Mouse (Mus musculus) neutrophil, adult 5-6 weeks (primary cell): Measurements from ENCODE around the gene Ppp1r1a. TPM values are rescaled to one million over a fixed set of nuclear protein-coding genes. Genes with fewer than 3 reads are reported as not detected.
A peak's percentile ranks its signal among the peaks of the same experiment; 100 is the strongest.

Experiments
- ATAC-seq: fragments of 151-379, 151-347 bp; 2 replicates; pipeline ENCODE4 v1.8.0; 2017; ENCODE audit warnings: mild to moderate bottlenecking, moderate TSS enrichment; ENCODE audit not compliant: insufficient number of reproducible peaks, poor library complexity, low FRiP score, severe bottlenecking; ENCODE audit errors: extremely low read depth
- total RNA-seq: library from RNA; stranded (forward); fragments of 200-1000 nt; gene quantifications from 2 replicates; pipeline ENCODE4 v1.2.3, GENCODE M21; 2017

Ppp1r1a gene
- total RNA-seq, 1 experiment from 2014 or later: not detected

DNA sequence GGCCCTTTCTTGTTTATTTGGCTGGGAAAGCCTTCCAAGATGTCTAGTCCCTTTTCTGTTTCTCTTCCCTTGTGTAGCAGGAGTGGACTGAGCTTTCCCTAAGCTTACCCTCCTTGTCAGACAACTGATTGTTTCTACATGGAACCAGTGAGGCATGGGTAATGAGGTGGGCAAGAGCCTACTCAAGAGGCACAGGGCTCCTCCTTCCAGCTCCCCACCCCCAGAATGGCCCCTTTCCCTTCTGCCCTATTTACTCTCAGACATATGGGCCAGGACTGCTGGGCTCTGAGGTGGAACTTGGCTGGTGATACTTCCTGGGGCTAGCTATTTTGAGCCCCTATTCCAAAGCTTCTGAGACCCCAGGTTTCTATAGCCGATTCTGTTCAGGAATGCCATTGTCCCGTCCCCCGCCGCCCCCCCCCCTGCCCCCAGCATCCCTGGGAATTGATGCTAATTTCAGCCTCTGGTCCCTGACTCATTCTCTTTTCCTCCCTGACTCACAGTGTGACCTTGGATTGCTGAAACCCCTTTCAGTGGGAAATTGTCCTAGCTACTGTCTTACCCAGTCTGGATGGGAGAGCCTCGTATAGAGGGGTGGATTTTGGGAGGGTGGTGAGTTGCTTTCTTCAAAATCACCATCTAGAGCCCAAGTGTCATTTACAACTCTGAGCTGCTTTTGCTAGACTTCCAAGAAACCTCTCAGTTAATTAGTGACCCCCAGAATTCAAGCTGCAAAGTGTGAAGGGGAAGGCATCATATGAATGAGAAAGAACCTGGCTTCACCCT lies 19.0 kb downstream of the Ppp1r1a start:
- ATAC-seq: no peak

DNA sequence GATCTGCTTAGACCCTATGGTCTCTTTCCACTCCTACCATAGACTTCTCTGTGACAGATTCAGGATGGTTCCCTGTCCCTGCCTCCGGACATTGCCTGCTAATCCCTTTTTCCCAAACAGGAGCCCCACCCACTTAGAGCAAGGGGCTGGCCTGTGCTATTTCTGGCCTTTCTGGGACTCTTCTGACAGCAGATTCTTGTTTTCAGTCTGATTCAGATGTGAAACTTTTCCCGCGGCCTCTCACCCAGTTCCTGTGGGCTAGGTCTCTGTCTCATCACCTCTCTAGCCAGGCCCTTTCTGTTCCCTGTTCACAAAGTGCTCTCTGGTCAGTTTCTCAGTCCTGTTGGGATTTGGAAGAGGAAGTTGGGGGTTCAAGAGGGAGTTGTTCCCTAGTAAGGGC lies 22.9 kb downstream of the Ppp1r1a start:
- no peak for ATAC-seq

DNA sequence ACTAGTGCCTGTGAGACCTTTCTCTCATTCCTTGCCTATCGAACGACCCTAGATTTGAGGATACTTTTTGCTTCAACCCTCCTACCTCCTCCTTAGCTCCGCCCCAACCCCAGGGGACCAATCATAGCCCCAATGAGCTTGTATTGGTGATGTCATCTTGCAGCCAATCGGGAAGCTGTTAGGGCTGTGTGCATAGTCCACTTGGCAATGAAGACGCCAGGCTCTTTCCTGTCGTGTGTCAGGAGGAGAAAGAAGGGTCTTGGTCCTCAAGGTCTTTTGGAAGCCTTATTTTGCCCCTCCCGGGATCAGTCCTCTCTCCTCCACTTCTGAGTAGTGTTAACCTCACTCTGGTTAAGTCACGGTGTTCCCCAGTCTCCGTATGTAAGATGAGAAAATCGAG lies 23.7 kb downstream of the Ppp1r1a start:
- 0 out of 2 replicates have a peak, but pooled peaks have one; percentile 26 for ATAC-seq

DNA sequence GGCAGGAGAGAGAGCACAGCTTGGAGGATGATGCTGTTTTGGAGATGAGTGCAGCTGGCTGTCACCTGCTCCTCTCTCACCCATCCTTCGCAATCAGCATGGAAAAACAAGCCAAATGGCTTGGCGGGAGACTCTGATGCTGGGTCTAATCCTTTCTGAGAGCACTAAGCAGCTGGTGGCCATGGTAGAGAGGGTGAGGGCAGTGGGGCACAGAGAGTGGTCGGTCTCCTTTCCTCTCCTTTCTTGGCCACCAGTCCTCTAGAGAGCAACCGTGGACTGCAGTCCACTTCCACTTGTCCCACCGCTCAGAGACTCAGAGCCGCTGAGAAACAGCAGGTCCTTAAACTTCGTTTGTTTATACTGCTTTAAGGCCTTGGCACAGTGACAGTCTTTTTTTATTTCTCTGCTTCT lies 24.2 kb downstream of the Ppp1r1a start:
- no peak for ATAC-seq

DNA sequence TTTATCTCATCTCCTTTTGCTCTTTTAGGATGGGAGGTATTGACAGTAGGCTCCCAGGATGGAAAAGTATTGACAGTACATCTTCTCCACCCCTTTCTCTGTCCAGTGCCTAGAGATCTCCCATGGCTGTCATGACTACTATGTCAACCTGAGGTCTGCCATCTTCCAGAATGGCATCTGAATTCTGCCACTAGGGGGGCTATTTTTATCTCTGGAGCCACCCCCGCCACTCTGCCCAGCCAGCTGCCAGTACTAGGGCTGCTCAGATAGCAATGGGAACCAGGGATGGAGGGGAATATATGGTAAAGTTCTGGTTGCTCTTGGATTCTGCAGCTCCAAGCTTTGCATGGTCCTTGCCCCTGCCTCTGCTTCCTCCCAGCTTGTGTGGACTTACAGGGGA lies 26.2 kb downstream of the Ppp1r1a start:
- ATAC-seq: no peak

DNA sequence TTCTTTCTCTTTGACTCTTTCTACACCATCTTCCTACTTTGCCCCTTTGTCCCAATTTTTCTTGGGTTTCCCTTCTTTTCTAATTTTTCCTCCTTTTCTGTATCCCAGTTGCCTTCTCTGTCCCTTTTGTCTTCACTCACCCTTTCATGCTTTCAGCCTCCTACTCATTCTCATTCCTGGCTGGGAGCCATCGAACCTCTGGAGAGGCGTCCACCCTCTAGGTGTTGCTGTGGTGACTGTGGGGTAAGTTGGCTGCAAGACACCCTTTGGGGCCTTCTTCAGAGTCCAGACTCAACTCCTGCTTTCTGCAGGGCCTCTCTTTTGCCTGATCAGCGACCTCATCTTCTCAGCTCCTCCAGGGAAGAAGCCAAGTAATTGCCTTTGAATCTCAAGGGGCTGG lies 28.5 kb downstream of the Ppp1r1a start:
- ATAC-seq: no peak

DNA sequence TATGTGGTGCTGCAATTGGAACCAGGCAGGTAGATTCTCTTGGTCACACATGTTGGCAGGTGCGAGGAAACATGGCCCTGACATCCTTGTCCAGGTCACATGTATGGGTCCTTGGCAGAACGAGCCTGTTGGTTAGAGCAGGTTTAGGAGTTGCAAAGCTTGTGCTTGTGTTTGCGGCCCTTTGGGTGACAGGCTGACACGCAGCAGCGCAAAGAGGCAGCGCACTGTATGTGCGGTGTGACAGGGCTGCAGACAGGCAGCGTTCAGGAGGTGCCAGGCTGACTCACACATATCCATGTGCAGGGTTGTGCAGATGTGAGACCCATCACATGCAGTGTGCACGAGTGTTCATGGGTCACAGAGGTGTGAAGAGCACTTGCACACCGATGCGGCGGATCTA lies 34.1 kb downstream of the Ppp1r1a start:
- no peak for ATAC-seq

DNA sequence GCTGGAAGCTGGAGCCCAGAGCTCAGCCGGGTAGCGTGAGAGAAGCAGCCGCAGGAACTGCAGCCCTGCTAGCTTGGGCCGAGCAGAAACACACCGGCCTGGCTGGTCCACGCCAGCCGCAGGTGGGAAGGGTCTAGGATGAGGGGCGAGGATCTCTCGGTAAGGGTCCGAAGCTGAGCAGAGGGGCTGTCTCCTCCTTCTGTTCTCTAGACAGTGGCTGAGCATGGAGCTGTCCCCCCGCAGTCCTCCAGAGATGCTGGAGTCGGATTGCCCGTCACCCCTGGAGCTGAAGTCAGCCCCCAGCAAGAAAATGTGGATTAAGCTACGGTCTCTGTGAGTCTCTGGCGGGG lies 34.6 kb downstream of the Ppp1r1a start:
- no peak for ATAC-seq

DNA sequence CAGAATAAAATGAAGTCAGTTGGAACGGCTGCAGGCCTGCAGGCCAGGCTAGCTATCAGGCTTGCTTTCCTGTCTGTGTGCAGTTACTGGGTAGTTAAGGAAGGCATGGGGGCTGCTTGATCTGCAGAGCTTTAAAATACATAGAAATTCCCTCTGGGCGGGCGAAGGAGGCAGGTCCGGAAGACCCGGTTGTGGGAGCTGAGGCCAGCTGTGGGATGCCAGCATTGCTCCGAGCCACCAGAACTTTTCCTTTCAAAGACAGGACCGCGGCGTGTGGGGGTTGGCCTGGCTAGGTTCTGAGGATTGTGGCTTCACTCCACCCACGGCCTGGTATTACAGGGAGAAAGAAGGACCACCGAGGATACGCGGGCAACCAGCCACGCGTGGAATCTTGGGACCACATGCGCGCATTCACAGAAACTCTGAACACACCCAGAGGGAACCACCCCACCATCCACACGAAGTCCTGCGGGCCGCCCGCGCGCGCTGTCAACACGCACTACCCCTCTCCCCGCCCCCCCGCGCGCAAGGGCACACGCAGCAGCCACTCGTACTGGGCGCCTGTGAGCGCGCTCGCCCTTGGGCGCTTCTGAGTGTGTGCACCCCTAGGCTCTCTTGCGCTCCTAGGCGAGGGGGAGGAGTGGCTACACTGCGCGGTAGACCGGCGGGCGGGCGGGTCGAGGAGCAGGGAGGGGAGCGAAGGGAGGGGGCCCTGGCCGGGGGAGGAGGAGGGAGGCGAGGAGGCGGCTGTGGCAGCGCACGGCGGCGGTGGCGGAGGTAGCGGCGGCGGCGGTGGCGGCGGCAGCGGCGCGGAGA lies 35.2 kb downstream of the Ppp1r1a start, which contains the start of gene Pde1b:
Pde1b (plus strand) TSS at position 600 of the 816 bp plus-strand sequence.
- peak; percentile 47; the same call in 1 of the 2 replicates for ATAC-seq

DNA sequence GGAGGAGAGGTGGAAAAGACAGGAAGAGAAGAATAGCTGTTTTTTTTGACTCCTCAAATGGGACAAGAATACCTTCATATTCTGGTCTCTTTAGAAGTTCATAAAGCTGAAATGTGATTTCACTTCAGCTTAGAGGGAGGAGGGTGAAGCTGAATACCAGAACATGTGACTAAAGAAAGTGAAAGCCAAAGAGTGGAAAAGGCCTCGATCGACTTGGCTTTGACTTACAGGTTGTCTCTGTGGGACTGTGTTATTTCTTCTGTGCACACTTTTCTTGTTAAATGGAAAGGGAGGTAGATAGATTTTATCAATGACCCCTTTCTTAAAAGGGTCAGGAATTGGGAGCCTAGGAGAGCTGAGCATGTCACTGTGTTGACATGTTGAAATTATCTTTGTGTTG lies 36.6 kb downstream of the Ppp1r1a start:
- no peak for ATAC-seq

DNA sequence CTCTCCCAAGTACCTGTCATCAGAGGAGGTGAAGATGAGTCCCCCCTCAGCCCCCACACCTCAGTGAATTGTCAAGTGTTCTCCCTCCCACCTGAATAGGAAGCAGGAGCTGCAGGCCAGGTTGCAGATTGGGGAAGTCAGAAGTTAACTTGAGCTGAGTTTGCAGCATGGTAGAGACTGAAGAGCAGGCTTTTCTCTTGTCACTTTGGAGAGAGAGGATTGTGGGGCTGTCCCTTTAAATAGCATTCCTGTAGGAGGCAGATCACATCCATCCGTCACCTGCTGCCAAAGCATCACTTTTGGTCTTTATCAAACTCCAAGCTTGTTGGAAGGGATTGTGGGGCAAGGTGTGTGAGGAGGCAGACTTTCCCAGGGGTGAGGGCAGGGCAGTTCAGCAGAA lies 37.1 kb downstream of the Ppp1r1a start:
- no peak for ATAC-seq

DNA sequence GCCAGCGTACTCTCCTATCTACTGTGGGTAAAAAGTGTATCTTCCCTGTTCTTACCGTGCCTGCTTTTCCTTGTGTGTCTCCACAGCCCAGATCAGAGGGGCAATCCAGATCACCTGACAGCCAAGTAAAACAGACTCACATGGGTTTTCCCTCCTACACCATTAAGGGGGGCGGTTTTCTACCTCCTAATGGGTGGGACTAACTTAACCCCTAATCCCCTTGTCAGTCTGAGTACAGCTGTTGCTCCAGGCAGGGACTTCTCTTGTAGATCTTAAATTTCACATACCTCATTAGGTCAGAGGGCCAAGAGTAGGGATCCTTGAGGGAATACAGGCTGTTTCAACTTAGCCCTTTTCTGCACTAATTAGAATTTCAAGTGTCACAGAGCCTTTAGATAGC lies 39.6 kb downstream of the Ppp1r1a start:
- no peak for ATAC-seq

DNA sequence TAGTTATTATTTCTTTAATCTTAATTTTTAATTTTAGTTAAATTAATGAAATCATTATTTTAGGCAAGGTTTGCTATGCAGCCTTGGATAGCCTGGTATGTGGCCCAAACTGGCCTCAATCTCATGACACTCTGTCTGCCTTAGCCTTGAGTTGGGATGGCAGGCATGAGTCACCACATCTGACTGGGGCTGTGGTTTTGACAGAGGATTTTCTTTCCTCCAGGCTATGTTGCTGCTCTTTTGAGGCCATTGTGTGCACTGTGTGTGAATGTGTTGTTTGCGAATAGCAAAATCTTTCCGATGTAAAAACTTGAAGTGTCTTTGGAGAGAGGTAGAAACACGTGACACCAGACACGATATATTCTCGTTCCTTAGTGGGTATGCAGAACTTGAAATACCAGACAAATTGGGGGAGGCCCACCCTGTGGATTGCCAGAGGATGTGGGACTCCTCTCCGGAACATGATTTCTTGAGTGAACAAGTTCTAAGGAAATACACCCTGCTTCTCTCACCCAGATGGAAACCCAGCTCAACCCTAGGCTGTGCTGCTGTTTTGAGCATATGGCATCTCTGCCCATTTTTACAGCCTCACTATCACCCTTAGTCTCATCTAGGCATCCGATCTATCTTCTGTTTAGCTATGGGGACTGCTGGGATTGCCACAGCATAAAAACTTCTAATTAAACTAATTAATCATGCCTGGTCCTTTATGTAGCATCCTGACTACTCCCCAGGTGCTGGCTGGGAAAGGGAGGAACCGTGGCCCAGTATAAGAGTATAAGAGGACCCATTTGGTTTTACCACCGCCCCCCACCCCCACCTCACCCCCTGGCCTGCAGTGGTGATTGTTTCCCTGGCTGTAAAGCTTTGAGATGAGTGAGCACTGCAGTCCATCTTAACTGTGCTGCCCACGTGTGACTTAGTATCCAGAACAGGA lies 41.3 kb downstream of the Ppp1r1a start:
- ATAC-seq: no peak

DNA sequence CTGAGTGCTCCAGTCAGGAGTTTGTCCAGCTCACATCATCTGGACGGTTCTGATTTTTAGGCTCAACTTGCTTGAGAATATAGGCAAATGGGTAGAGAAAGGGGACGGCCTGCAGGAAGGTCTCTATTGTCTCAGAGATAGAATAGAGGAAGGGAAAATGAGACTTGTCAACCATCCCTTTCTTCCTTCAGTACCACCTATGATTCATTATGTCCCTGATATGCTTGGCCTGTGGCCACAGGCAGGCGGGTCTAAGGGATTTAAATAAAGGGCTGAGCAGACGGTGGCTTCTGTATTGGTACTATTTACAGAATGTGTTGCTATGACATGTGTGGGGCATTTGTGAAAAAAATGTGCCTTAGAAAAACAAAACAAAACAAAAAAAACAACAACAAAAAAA lies 49.5 kb downstream of the Ppp1r1a start:
- no peak for ATAC-seq

DNA sequence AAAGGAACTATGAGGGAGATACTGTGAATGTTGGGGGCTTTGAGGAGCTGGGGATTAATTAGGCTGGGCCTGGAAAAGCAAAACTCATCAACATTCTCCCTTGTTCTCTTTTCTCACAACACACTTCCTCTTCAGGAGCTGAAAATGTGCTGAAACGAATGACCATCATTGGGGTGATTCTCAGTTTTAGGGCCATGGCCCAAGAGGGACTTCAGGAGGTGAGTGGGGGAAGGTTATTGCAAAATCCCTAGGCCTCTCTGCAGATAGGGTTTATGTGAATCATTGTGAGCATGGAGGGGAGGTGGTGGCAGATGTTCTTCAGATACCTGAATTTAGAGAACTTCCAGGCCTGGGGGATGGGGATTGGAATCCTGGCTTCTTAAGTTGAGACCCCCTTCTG lies 51.1 kb downstream of the Ppp1r1a start:
- no peak for ATAC-seq

DNA sequence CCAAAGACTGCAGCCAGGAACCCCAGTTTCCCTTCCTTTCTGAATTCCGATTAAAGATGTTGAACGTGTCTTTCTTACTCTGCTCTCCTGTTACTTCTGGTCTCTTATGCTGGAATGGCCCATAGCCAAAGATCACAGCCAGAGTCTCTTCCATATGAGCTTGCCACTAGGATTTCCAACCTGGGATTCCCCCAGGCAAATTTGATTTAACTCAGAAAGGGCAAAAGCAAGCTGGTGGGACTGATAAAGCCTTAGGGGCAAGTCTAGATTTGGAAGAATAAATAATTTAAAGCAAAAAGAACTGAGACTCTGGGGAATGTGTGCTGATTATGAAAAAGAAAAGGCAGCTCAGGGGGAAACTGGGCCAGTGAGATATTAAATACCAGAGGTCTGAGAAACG lies 52.7 kb downstream of the Ppp1r1a start:
- no peak for ATAC-seq

DNA sequence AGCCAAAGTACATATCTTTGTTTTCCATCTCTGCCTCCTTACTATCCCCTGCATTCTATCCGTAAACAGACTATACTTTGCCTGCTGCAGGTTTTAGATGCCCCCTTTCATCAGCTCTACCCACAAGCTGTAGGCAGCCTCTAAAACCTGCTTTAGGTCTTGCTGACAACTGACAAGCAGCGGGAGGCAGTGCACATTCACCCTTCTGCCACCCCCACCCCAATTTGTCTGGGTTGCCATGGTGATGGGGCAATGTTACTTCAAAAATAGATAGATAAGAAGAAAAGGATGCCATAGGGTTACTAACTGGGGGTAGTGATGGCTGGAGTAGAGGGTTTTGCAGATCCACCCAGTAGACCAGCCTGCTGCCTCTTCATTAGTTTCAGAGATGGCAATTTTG lies 53.3 kb downstream of the Ppp1r1a start:
- ATAC-seq: no peak

DNA sequence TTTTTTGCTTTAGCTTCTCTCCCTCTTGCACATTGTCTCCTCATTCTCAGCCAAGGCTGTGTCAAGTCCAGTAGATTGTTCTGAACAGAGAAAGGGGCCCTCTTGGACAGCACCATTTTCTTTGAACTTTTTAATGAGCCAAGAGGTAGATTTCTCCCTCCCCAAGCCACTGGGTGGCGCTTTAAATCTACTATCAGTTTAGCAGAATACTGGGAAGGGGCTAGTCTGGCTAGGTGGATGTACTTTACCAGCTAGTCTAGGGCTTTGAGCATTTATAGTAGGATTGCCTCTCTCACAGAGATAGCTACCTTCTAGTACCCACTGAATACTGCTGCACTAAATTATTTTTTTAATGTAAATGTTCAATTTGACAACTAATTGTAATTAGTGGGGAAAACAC lies 55.3 kb downstream of the Ppp1r1a start:
- no peak for ATAC-seq
